Mouse (Mus musculus) kidney, embryonic 15.5 days (tissue): Measurements from ENCODE around the gene Tbc1d9. TPM values are rescaled to one million over a fixed set of nuclear protein-coding genes. Genes with fewer than 3 reads are reported as not detected.
A peak's percentile ranks its signal among the peaks of the same experiment; 100 is the strongest.

Source experiments
- ATAC-seq: fragments of 200-750 bp; cut with Nextera tagmentation; replicated peaks from 2 replicates; pipeline ENCODE4 v1.8.0; 2017; ENCODE audit warnings: moderate TSS enrichment; ENCODE audit not compliant: low FRiP score
- H3K27ac ChIP-seq: fragments of 300-500 bp; sonication (generic); 2 replicates; pipeline ENCODE4 v1.5.1; 2015; ENCODE audit warnings: mild to moderate bottlenecking, inconsistent platforms
- H3K27me3 ChIP-seq: fragments of 300-500 bp; sonication (generic); 2 replicates; pipeline ENCODE4 v1.6.1; 2015; ENCODE audit warnings: inconsistent platforms
- H3K36me3 ChIP-seq: fragments of 300-500 bp; sonication (generic); 2 replicates; pipeline ENCODE4 v1.6.1; 2015; ENCODE audit warnings: inconsistent platforms
- H3K4me1 ChIP-seq: fragments of 300-500 bp; sonication (generic); 2 replicates; pipeline ENCODE4 v1.6.1; 2015; ENCODE audit warnings: inconsistent platforms
- H3K4me2 ChIP-seq: fragments of 300-500 bp; sonication (generic); 2 replicates; pipeline ENCODE4 v1.6.1; 2015; ENCODE audit warnings: moderate library complexity, mild to moderate bottlenecking, inconsistent platforms
- H3K4me3 ChIP-seq: fragments of 300-500 bp; sonication (generic); replicated peaks from 2 replicates; pipeline ENCODE4 v1.5.1; 2015; ENCODE audit warnings: mild to moderate bottlenecking, inconsistent platforms
- H3K9ac ChIP-seq: fragments of 300-500 bp; sonication (generic); 2 replicates; pipeline ENCODE4 v1.6.1; 2015; ENCODE audit warnings: mild to moderate bottlenecking, inconsistent platforms
- H3K9me3 ChIP-seq: fragments of 300-500 bp; sonication (generic); replicated peaks from 2 replicates; pipeline ENCODE4 v1.6.1; 2016; ENCODE audit warnings: inconsistent platforms
- WGBS: fragments of 180-500 bp; shearing (Covaris S2); methylation state at CpG from one replicate; pipeline ENCODE4 v1.1.7; 2015; ENCODE audit warnings: mixed read lengths; 5-methylcytosine and 5-hydroxymethylcytosine counted together
- polyA plus RNA-seq: library from polyadenylated mRNA; unstranded; fragments of >200 nt; fragmentation: Nextera tagmentation; extraction: Ambion mirVana; gene quantifications from 2 replicates; pipeline ENCODE4 v1.2.1, GENCODE M21; 2015

Tbc1d9 gene
- polyA plus RNA-seq, 1 experiment from 2014 or later: 1.8 TPM

GRCm38 (mm10) chr8:83181851-83182482, 16.8 kb downstream of the Tbc1d9 start:
- no peak for ATAC-seq
- 69% methylated on average over 6 of the region's 6 CpGs for WGBS
- Histone ChIP-seq H3K36me3 (no peaks in the 10 kb centered on the region), H3K9ac (no peak overlapping the region), H3K4me3 (no peak overlapping the region), H3K4me1 (peaks cover 18% of the 10 kb centered on the region), H3K27me3 (no peaks in the 10 kb centered on the region), H3K9me3 (no peaks in the 10 kb centered on the region), H3K27ac (0 out of 2 replicates have a peak overlapping the region, but pooled peaks have one; percentile 39), H3K4me2 (no peak overlapping the region)

GRCm38 (mm10) chr8:83182784-83183183, 17.6 kb downstream of the Tbc1d9 start:
- H3K9me3 ChIP-seq: no peaks in the 10 kb centered on the region
- 64% methylated on average over 5 of the region's 5 CpGs for WGBS
- no peaks in the 10 kb centered on the region for H3K27me3 ChIP-seq
- ATAC-seq: no peak
- no peak overlapping the region for H3K27ac ChIP-seq
- H3K4me2 ChIP-seq: no peak overlapping the region
- H3K36me3 ChIP-seq: no peaks in the 10 kb centered on the region
- no peak overlapping the region for H3K4me3 ChIP-seq
- no peak overlapping the region for H3K9ac ChIP-seq
- H3K4me1 ChIP-seq: peaks cover 13% of the 10 kb centered on the region

- H3K9me3 ChIP-seq: no peaks in the 10 kb centered on the region
- no peaks in the 10 kb centered on the region for H3K27me3 ChIP-seq
- H3K36me3 ChIP-seq: no peaks in the 10 kb centered on the region
- H3K4me3 ChIP-seq: no peak overlapping the region
- no peak overlapping the region for H3K27ac ChIP-seq
- H3K4me1 ChIP-seq: peaks cover 6% of the 10 kb centered on the region; the same call in 1 of the 2 replicates
- WGBS: 53% methylated on average over 6 of the region's 6 CpGs
- no peak overlapping the region for H3K9ac ChIP-seq
- no peak for ATAC-seq
- H3K4me2 ChIP-seq: no peak overlapping the region
Measured at GRCm38 (mm10) chr8:83186376-83186775, 21.2 kb downstream of the Tbc1d9 start.

- H3K9ac ChIP-seq: no peak overlapping the region
- no peaks in the 10 kb centered on the region for H3K27me3 ChIP-seq
- H3K9me3 ChIP-seq: no peaks in the 10 kb centered on the region
- 0 out of 2 replicates have a peak overlapping the region, but pooled peaks have one; percentile 13 for H3K27ac ChIP-seq
- H3K4me3 ChIP-seq: no peak overlapping the region
- H3K36me3 ChIP-seq: no peaks in the 10 kb centered on the region
- no peak overlapping the region for H3K4me2 ChIP-seq
- peaks cover 6% of the 10 kb centered on the region; the same call in 1 of the 2 replicates for H3K4me1 ChIP-seq
- 91% methylated on average over 10 of the region's 10 CpGs for WGBS
- no peak for ATAC-seq
Measured at GRCm38 (mm10) chr8:83187363-83187962, 22.3 kb downstream of the Tbc1d9 start.

GRCm38 (mm10) chr8:83189538-83190095, 24.5 kb downstream of the Tbc1d9 start:
- WGBS: 58% methylated on average over 4 of the region's 4 CpGs
- no peak for ATAC-seq

GRCm38 (mm10) chr8:83196088-83196487, 30.9 kb downstream of the Tbc1d9 start:
- ATAC-seq: no peak
- H3K9me3 ChIP-seq: no peaks in the 10 kb centered on the region
- H3K4me2 ChIP-seq: no peak overlapping the region
- peaks cover 5% of the 10 kb centered on the region; the same call in 1 of the 2 replicates for H3K4me1 ChIP-seq
- H3K9ac ChIP-seq: no peak overlapping the region
- H3K27ac ChIP-seq: no peak overlapping the region
- no peak overlapping the region for H3K4me3 ChIP-seq
- H3K27me3 ChIP-seq: no peaks in the 10 kb centered on the region
- WGBS: 79% methylated on average over 6 of the region's 6 CpGs
- H3K36me3 ChIP-seq: no peaks in the 10 kb centered on the region

More at GRCm38 (mm10) chr8:83189538-83190095, 24.5 kb downstream of the Tbc1d9 start:
- Histone ChIP-seq H3K9me3 (no peaks in the 10 kb centered on the region), H3K27ac (no peak overlapping the region), H3K4me2 (no peak overlapping the region), H3K9ac (no peak overlapping the region), H3K36me3 (no peaks in the 10 kb centered on the region), H3K27me3 (no peaks in the 10 kb centered on the region), H3K4me3 (no peak overlapping the region), H3K4me1 (peaks cover 6% of the 10 kb centered on the region; the same call in 1 of the 2 replicates)

- Histone ChIP-seq H3K9me3 (no peaks in the 10 kb centered on the region), H3K27ac (no peak overlapping the region), H3K4me1 (peaks cover 5% of the 10 kb centered on the region; the same call in 1 of the 2 replicates), H3K9ac (no peak overlapping the region), H3K27me3 (no peaks in the 10 kb centered on the region), H3K36me3 (no peaks in the 10 kb centered on the region), H3K4me2 (no peak overlapping the region), H3K4me3 (no peak overlapping the region)
- 59% methylated on average over 8 of the region's 8 CpGs for WGBS
- 0 out of 2 replicates have a peak, but pooled peaks have one; percentile 54 for ATAC-seq
Measured at GRCm38 (mm10) chr8:83199715-83200114, 34.6 kb downstream of the Tbc1d9 start.

GRCm38 (mm10) chr8:83200191-83201177, 35.3 kb downstream of the Tbc1d9 start:
- Histone ChIP-seq H3K27ac (no peak overlapping the region), H3K9ac (no peak overlapping the region), H3K4me3 (no peak overlapping the region), H3K4me1 (peaks cover 5% of the 10 kb centered on the region; the same call in 1 of the 2 replicates), H3K9me3 (no peaks in the 10 kb centered on the region), H3K27me3 (no peaks in the 10 kb centered on the region), H3K36me3 (no peaks in the 10 kb centered on the region), H3K4me2 (no peak overlapping the region)
- WGBS: 61% methylated on average over 16 of the region's 16 CpGs
- ATAC-seq: 0 out of 2 replicates have a peak, but pooled peaks have one; percentile 18

GRCm38 (mm10) chr8:83202946-83203345, 37.8 kb downstream of the Tbc1d9 start:
- Histone ChIP-seq H3K4me3 (no peak overlapping the region), H3K27me3 (no peaks in the 10 kb centered on the region), H3K36me3 (no peaks in the 10 kb centered on the region), H3K4me1 (peaks cover 7% of the 10 kb centered on the region; the same call in 1 of the 2 replicates), H3K27ac (no peak overlapping the region), H3K9me3 (no peaks in the 10 kb centered on the region), H3K4me2 (no peak overlapping the region), H3K9ac (no peak overlapping the region)
- WGBS: 92% methylated on average over 11 of the region's 11 CpGs
- no peak for ATAC-seq

GRCm38 (mm10) chr8:83205907-83206306, 40.8 kb downstream of the Tbc1d9 start:
- no peak for ATAC-seq
- WGBS: 65% methylated on average over 7 of the region's 7 CpGs
- Histone ChIP-seq H3K27me3 (no peaks in the 10 kb centered on the region), H3K4me3 (no peak overlapping the region), H3K36me3 (no peaks in the 10 kb centered on the region), H3K4me1 (0 out of 2 replicates have a peak, but pooled peaks cover 2% of the 10 kb centered on the region), H3K27ac (no peak overlapping the region), H3K4me2 (no peak overlapping the region), H3K9ac (no peak overlapping the region), H3K9me3 (no peaks in the 10 kb centered on the region)

- WGBS: 41% methylated on average over 4 of the region's 4 CpGs
- no peak overlapping the region for H3K4me2 ChIP-seq
- no peak overlapping the region for H3K9ac ChIP-seq
- no peak for ATAC-seq
- H3K4me1 ChIP-seq: 0 out of 2 replicates have a peak, but pooled peaks cover 2% of the 10 kb centered on the region
- no peak overlapping the region for H3K4me3 ChIP-seq
- H3K9me3 ChIP-seq: no peaks in the 10 kb centered on the region
- H3K27ac ChIP-seq: no peak overlapping the region
- H3K36me3 ChIP-seq: no peaks in the 10 kb centered on the region
- H3K27me3 ChIP-seq: no peaks in the 10 kb centered on the region
Measured at GRCm38 (mm10) chr8:83209581-83209980, 44.4 kb downstream of the Tbc1d9 start.
